Mouse (Mus musculus) layer of hippocampus, adult 9-10 months (tissue): Measurements from ENCODE around the gene Gm21921.
"Not testable (repeated sequence)": the region's sequence is repeated elsewhere in the genome, so short reads cannot be mapped to it uniquely, and the experiment has no call there.

ENCODE experiments used
- DNase-seq: peaks from one replicate; pipeline ENCODE4 v3.0.0; 2022; ENCODE audit warnings: low spot score

Gene Gm21921

DNA sequence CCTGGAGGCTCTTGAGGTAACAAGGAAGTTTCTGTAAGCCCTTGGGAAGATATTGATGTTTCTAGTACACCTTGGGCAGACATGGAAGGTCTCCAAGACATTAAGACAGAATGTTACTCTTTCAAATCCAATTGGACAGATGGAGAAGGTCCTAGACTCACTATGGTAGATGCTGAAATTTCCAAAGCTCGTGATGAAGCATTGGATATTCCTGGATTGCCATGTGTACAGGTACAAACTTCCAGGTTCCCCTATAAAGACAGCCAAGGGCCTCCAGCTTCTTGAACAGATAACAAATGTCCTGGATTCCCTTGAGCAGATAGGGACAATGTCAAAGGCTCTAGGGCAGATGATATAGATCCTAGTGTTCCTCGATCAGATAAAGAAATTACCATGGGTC, at the start of gene Gm21921:
Gm21921 (minus strand) TSS at position 101 of the 400 bp plus-strand sequence.
- DNase-seq = not testable (repeated sequence)
